Mouse (Mus musculus) thymus, adult 2 months (tissue): ENCODE results near the gene Cerk.

ENCODE experiments used
- CTCF ChIP-seq: fragments of 200-500 bp; IDR thresholded peaks from 2 replicates; pipeline ENCODE4 v1.5.1; 2012; ENCODE audit warnings: mild to moderate bottlenecking, control low read depth, low read length, moderate library complexity, borderline replicate concordance; ENCODE audit not compliant: control insufficient read depth, poor library complexity, insufficient read depth; ENCODE audit errors: extremely low read depth
- POLR2A ChIP-seq: fragments of 200-500 bp; IDR thresholded peaks from 2 replicates; pipeline ENCODE4 v1.6.1; 2012; ENCODE audit warnings: mild to moderate bottlenecking, low read length, control low read depth, moderate library complexity; ENCODE audit not compliant: control insufficient read depth, poor library complexity, insufficient read depth; ENCODE audit errors: extremely low read depth

DNA sequence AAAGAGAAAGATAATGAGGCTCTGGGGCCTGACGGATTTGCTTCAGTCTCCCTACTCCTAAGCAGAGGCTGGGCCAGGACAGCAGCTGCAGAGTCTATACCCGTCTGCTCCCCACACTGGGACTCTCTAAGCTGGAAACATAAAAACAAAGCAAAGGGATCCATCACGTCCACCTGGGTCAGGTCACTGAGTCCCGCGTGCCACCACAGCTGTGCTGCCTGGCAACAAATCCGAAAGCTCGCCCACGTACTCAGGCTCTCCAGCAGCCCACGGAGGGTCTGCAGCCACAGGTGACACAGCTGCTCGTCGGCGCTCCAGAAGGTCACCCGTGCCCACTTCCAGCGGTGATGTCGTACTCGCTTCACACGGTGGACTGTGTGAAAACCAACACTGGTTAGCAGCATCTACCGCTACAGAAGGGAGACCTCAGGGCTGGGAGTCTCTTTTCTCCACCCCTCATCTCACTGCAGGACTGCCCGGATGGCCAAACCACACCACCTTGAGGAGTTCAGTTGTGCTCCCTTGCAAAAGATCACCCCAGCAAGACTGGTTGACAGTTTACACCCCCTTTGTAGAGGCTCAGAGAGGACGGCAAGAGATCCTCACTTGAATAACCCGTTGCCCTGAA, 21.1 kb downstream of the Cerk start:
- no peak for TF ChIP-seq CTCF
- no peak for TF ChIP-seq POLR2A
